26 mouse cellular contexts compared by ENCODE assay signal in the genomic region with DNA sequence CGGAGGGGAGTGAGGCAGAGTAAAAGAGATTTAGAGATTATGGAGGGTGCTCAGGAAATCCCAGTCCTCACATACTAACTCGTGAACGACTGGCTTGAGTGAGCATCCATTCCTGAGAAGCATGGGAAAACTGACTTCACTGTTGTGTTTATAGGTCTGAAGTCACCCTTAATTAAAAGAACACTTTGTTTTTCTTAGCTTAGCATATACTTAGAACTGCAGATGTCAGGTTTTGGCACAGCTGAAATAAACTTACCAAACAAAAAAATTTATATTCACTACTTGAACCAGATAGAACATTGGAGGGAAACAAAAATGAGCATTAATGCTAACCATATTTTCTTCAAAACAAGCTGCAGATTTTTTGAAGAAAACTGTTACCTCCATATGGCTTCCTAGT. TPM values are rescaled to one million over a fixed set of nuclear protein-coding genes. Genes with fewer than 3 reads are reported as not detected.
DNase-seq lines count a peak whose midpoint lies in the region; ATAC-seq lines count a peak whose summit lies in the region.
"Had no signal": no experiment of that assay in that cellular context is flagged by ENCODE, and none has a peak within 500 bp of the region (broad histone marks: within the 10 kb centered on the region; RNA-seq: fewer than 3 reads in every experiment).

No protein-coding gene starts in this region.

- no peak overlapping the region for H3K4me3 ChIP-seq in embryonic facial prominence, embryonic 13.5 days
- H3K4me3 ChIP-seq in embryonic facial prominence, embryonic 10.5 days = no peak overlapping the region
- no peak overlapping the region for H3K4me3 ChIP-seq in embryonic facial prominence, embryonic 14.5 days (ENCODE audit: low read depth, low read length)
- H3K4me3 ChIP-seq in heart, embryonic 11.5 days (ENCODE audit: low read depth, low read length) = no peak overlapping the region
- H3K4me3 ChIP-seq: embryonic facial prominence, embryonic 12.5 days; erythroblast, embryonic 14.5 days; forebrain, embryonic 10.5 days; forebrain, embryonic 12.5 days had no signal

- peaks cover 21% of the 10 kb centered on the region for H3K4me1 ChIP-seq in embryonic facial prominence, embryonic 13.5 days
- H3K4me1 ChIP-seq in embryonic facial prominence, embryonic 10.5 days = peaks cover 14% of the 10 kb centered on the region
- peaks cover 5% of the 10 kb centered on the region for H3K4me1 ChIP-seq in embryonic facial prominence, embryonic 14.5 days (ENCODE audit: control insufficient read depth, insufficient read depth, low read length)
- no peaks in the 10 kb centered on the region for H3K4me1 ChIP-seq in heart, embryonic 11.5 days (ENCODE audit: control insufficient read depth, insufficient read depth, low read length)
- H3K4me1 ChIP-seq: forebrain, embryonic 12.5 days had no signal

- ATAC-seq in embryonic facial prominence, embryonic 13.5 days (ENCODE audit: insufficient number of reproducible peaks, insufficient read depth, low FRiP score, low TSS enrichment, low read depth) = no peak
- no peak for ATAC-seq in embryonic facial prominence, embryonic 14.5 days (ENCODE audit: low read depth)
- ATAC-seq in heart, embryonic 11.5 days (replicated peaks; ENCODE audit: insufficient number of reproducible peaks, low FRiP score, low TSS enrichment) = no peak
- ATAC-seq: CD4-positive, CD25-positive, alpha-beta regulatory T cell, adult 4 months; forebrain, embryonic 14.5 days; forebrain, embryonic 16.5 days had no signal

- no peak overlapping the region for H3K9ac ChIP-seq in embryonic facial prominence, embryonic 13.5 days
- no peak overlapping the region for H3K9ac ChIP-seq in embryonic facial prominence, embryonic 14.5 days (ENCODE audit: low read depth, low read length)
- no peak overlapping the region for H3K9ac ChIP-seq in heart, embryonic 11.5 days (ENCODE audit: low read depth, low read length)
- H3K9ac ChIP-seq: embryonic facial prominence, embryonic 12.5 days; forebrain, embryonic 12.5 days had no signal

- H3K27me3 ChIP-seq in embryonic facial prominence, embryonic 13.5 days = no peaks in the 10 kb centered on the region
- no peaks in the 10 kb centered on the region for H3K27me3 ChIP-seq in embryonic facial prominence, embryonic 10.5 days (replicated peaks; ENCODE audit: low read depth, poor library complexity, severe bottlenecking)
- no peaks in the 10 kb centered on the region for H3K27me3 ChIP-seq in embryonic facial prominence, embryonic 14.5 days (replicated peaks; ENCODE audit: control insufficient read depth, insufficient read depth, low read length)
- H3K27me3 ChIP-seq in heart, embryonic 11.5 days (ENCODE audit: control insufficient read depth, insufficient read depth, low read length) = no peaks in the 10 kb centered on the region
- H3K27me3 ChIP-seq: CH12.LX; embryonic facial prominence, embryonic 12.5 days; forebrain, embryonic 12.5 days had no signal

- 0 out of 2 replicates have a peak overlapping the region, but pooled peaks have one; percentile 28 for H3K27ac ChIP-seq in embryonic facial prominence, embryonic 13.5 days
- no peak overlapping the region for H3K27ac ChIP-seq in embryonic facial prominence, embryonic 10.5 days (replicated peaks)
- no peak overlapping the region for H3K27ac ChIP-seq in embryonic facial prominence, embryonic 14.5 days (replicated peaks; ENCODE audit: low read depth, low read length)
- H3K27ac ChIP-seq in heart, embryonic 11.5 days (ENCODE audit: low read depth, low read length) = no peak overlapping the region
- H3K27ac ChIP-seq: embryonic facial prominence, embryonic 12.5 days; forebrain, embryonic 10.5 days; forebrain, embryonic 12.5 days had no signal

- no peak overlapping the region for H3K4me2 ChIP-seq in embryonic facial prominence, embryonic 13.5 days
- no peak overlapping the region for H3K4me2 ChIP-seq in embryonic facial prominence, embryonic 14.5 days (ENCODE audit: low read depth, low read length)
- no peak overlapping the region for H3K4me2 ChIP-seq in heart, embryonic 11.5 days
- H3K4me2 ChIP-seq: embryonic facial prominence, embryonic 12.5 days; forebrain, embryonic 12.5 days had no signal

- no peak for DNase-seq in embryonic facial prominence, embryonic 10.5 days (ENCODE audit: low spot score)
- DNase-seq in NIH3T3 (ENCODE audit: low read depth) = peak; percentile 52
- DNase-seq in embryonic facial prominence, embryonic 14.5 days (ENCODE audit: low spot score) = peak; percentile 71
- peak; percentile 8 for DNase-seq in telencephalon, adult 2 months (ENCODE audit: low read depth, low spot score)
- no peak for DNase-seq in urinary bladder, adult 2 months (ENCODE audit: low spot score)
- DNase-seq: adrenal gland, adult 2 months; adrenal gland, postnatal 10 days; adrenal gland, postnatal 25 days; B cell, adult 2 months; cerebellum, adult 11-12 months; cerebellum, adult 2 months; cerebellum, adult 9-11 months; cerebellum, postnatal 14 days; cerebellum, postnatal 36 days; embryo, embryonic 11 days had no signal

- WGBS in embryonic facial prominence, embryonic 13.5 days = 40% methylated on average over 3 of the region's 3 CpGs
- 64% methylated on average over 3 of the region's 3 CpGs for WGBS in embryonic facial prominence, embryonic 10.5 days
- WGBS in embryonic facial prominence, embryonic 14.5 days = 45% methylated on average over 3 of the region's 3 CpGs
- WGBS in heart, embryonic 11.5 days (ENCODE audit: insufficient replicate concordance) = 52% methylated on average over 3 of the region's 3 CpGs

- no peaks in the 10 kb centered on the region for H3K9me3 ChIP-seq in embryonic facial prominence, embryonic 13.5 days
- H3K9me3 ChIP-seq in embryonic facial prominence, embryonic 10.5 days = no peaks in the 10 kb centered on the region
- no peaks in the 10 kb centered on the region for H3K9me3 ChIP-seq in embryonic facial prominence, embryonic 14.5 days (ENCODE audit: control insufficient read depth, low read length)
- H3K9me3 ChIP-seq in heart, embryonic 11.5 days (replicated peaks; ENCODE audit: control insufficient read depth, low read length) = no peaks in the 10 kb centered on the region
- H3K9me3 ChIP-seq: embryonic facial prominence, embryonic 12.5 days; forebrain, embryonic 10.5 days; forebrain, embryonic 12.5 days had no signal

- H3K36me3 ChIP-seq in embryonic facial prominence, embryonic 13.5 days = no peaks in the 10 kb centered on the region
- no peaks in the 10 kb centered on the region for H3K36me3 ChIP-seq in embryonic facial prominence, embryonic 10.5 days (replicated peaks)
- H3K36me3 ChIP-seq in embryonic facial prominence, embryonic 14.5 days (ENCODE audit: control insufficient read depth, insufficient read depth, low read length) = no peaks in the 10 kb centered on the region
- H3K36me3 ChIP-seq in heart, embryonic 11.5 days (ENCODE audit: control insufficient read depth, insufficient read depth, low read length) = no peaks in the 10 kb centered on the region
- H3K36me3 ChIP-seq: embryonic facial prominence, embryonic 12.5 days; forebrain, embryonic 10.5 days; forebrain, embryonic 12.5 days; G1E had no signal

RNA-seq across cellular contexts. Expression of gene Postn, which starts 42.9 kb away (rescaled TPM):
- 312 and 442 TPM in 2 replicates for polyA plus RNA-seq in embryonic facial prominence, embryonic 13.5 days (2015; fragmentation: Nextera tagmentation; extraction: Ambion mirVana)
- 17.0 and 23.6 TPM in 2 replicates for polyA plus RNA-seq in embryonic facial prominence, embryonic 10.5 days (2016; fragmentation: Nextera tagmentation; extraction: Ambion mirVana)
- polyA plus RNA-seq in embryonic facial prominence, embryonic 14.5 days (2014; fragmentation: Nextera tagmentation; extraction: Ambion mirVana) = 841 and 870 TPM in 2 replicates
- polyA plus RNA-seq in urinary bladder, adult 2 months (2012; rRNA removed) = 320 and 394 TPM in 2 replicates
- polyA plus RNA-seq in heart, embryonic 11.5 days (2014; fragmentation: Nextera tagmentation; extraction: Ambion mirVana) = 129 and 141 TPM in 2 replicates
- polyA plus RNA-seq: CD4-positive, CD25-positive, alpha-beta regulatory T cell, adult 4 months; erythroblast, embryonic 14.5 days; G1E had no signal

Comparison
In these comparisons a context has a peak if more than half of its experiments do, and no peak if none do; other contexts are left out.
1. DNase-seq: peak in NIH3T3 (single experiment), embryonic facial prominence, embryonic 14.5 days (single experiment) and telencephalon, adult 2 months (single experiment); none in embryonic facial prominence, embryonic 10.5 days (single experiment) and urinary bladder, adult 2 months (single experiment).